Mouse (Mus musculus) left cerebral cortex, postnatal 10 days (tissue): ENCODE results near the gene Ccndbp1. TPM values are rescaled to one million over a fixed set of nuclear protein-coding genes. Genes with fewer than 3 reads are reported as not detected.
"Not testable (repeated sequence)": the region's sequence is repeated elsewhere in the genome, so short reads cannot be mapped to it uniquely, and the experiment has no call there.

Source experiments
- DNase-seq, 2 experiments: peaks; one replicate each; pipeline ENCODE4 v3.0.0; 2021 to 2022; ENCODE audit warnings: low spot score in 2 of 2, mixed read lengths in 1 of 2; ENCODE audit errors: extremely low spot score in 1 of 2
- intact Hi-C: fragments of 180-260 bp; cut with DNase I; formaldehyde crosslinking; loops from one replicate; pipeline ENCODE4 v1.15.1; 2025
- total RNA-seq, 2 experiments: library from RNA; stranded (reverse); gene quantifications; 2 replicates each; pipeline ENCODE4 v1.2.3; 2021

The Ccndbp1 gene
- total RNA-seq, 2 experiments from 2014 or later, result 57.1 to 59.1 TPM

DNA sequence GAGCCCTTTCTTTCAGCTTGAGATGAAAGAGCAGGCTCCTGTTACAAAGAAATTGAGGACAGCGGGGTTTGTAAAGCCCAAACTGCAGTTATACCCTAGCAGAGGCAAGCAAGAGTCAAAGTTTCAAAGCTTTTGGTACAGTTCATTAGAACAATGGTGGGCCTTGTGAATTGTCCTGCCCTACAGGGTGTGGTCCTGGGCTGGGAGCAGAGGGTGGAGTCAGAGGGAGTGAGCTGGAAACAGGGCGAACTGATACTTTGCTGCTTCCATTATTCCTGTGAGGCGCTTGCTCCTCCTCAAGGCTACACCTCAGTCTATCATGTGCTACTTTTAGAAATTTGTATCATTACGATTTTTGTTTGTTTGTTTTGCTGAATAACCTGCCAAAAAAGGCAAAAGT is 17.0 kb upstream of the Ccndbp1 start:
- DNase-seq, result no peak
- intact Hi-C loops, result no loop called here

DNA sequence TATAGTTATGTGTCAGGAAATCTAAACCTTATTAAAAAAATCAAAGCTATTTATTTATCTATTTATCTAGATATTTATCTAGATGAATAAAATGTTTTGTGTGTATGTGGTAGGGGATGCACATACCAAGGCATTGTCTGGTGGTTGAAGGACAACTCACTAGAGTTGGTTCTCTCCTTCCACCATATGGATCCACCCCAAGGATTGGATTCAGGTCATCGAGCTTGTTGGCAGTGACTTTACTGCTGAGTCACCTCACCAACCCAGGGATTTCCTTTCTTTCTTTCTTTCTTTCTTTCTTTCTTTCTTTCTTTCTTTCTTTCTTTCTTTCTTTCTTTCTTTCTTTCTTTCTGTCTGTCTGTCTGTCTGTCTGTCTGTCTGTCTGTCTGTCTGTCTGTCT is 11.6 kb upstream of the Ccndbp1 start:
- DNase-seq, intact Hi-C loops: not testable (repeated sequence)

- intact Hi-C loops, result no loop called here
- DNase-seq, result no peak
These were observed 9.3 kb upstream of the Ccndbp1 start for GRCm38 (mm10) chr2:120998863-120999262.

DNA sequence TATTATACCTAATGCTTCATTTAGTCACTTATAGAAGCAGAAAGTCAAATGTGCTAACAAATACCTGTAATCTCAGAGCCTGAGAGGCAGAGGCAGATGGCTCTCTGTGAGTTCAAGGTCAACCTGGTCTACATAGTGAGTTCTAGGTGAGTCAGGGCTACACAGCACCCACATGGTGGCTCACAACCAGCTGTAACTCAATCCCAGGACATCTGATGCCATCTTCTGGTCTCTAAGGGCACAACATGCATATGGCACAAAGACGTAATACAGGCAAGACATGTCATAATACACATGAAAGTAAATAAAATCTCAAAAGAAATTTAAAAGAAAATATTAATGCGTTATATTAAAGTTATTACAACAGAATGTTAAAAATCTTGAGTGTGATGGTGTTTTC is 4.6 kb upstream of the Ccndbp1 start:
- intact Hi-C loops, result no loop called here
- no peak for DNase-seq

DNA sequence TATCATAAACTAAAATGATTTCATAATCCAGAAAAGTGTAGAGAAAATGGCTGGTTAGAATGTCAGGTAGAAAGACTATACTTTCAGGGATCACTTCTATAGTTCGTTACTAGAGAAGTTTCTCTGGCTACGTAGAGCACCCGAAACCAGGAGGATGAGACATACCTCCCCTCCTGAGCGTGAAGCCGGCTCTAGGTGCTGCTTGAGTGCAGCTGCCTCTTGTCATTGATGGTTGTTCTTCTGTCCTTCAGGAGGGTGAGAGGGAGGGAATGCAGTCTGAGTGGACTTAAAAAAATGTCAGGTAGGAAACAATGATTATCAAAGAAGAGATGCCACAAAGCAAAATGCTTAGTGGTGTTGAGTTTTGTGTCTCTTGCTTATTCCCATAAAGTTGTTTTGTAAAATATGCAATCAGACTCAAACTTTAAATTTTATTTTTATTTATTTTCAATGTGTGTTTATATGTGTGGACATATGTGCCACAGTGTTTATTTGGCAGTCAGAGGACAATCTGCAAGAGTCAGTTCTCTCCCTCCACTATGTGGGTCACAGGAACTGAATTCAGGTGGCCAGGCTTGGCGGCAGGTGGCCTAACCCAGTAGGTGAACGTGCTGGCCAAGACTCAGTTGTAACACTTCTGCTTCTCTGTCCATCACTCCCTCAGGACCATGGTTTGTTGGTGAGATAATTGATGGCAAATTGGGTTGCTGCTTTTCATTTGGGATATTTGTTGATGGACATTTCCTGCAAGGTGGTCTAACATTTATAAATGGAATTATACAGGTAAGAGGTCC is 4.0 kb upstream of the Ccndbp1 start:
- intact Hi-C loops, result no loop called here
- no peak for DNase-seq

- no peak for DNase-seq
- intact Hi-C loops, result no loop called here
These were observed 1.2 kb upstream of the Ccndbp1 start for GRCm38 (mm10) chr2:121006986-121007385.

DNA sequence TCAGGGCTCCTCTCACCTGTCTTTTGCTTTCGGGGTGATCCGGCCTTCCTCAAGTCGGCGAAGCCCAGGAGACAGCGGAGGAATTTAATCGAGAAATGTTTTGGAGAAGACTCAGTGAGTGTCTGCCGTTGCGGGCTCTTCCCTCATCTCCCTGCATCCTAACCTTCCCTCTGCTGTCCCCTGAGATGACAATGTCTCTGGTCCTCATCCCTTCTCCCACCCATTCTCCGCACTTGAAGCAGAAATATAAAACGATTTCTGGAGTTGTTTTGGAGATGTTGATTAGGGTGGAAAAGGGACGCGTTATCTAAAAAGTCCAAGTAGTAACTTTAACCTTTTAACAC is 433 bp downstream of the Ccndbp1 start:
- intact Hi-C loops, result no loop called here
- no peak for DNase-seq

- DNase-seq, result no peak
- intact Hi-C loops, result no loop called here
These were observed 971 bp downstream of the Ccndbp1 start for GRCm38 (mm10) chr2:121009071-121009677.

GRCm38 (mm10) chr2:121012676-121013075 is 4.5 kb downstream of the Ccndbp1 start:
- no peak for DNase-seq
- intact Hi-C loops, result no loop called here

DNA sequence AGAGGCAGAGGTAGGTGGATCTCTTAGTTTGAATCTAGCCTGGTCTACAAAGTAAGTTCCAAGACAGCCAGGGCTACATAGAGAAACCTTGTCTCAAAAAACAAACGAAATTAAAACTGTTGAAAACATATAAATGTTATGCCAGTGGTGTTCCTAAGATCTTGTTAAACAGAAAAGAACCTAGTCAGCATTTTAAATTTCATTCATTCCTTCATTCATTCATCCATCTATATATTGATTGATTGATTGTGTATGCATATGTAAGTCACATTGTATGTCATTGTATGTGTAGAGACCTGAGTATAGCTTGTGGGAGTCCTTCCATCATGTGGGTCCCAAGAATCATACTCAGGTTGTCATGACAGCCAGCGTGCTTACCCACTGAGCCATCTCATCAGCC is 7.3 kb downstream of the Ccndbp1 start:
- intact Hi-C loops, result no loop called here
- no peak for DNase-seq

DNA sequence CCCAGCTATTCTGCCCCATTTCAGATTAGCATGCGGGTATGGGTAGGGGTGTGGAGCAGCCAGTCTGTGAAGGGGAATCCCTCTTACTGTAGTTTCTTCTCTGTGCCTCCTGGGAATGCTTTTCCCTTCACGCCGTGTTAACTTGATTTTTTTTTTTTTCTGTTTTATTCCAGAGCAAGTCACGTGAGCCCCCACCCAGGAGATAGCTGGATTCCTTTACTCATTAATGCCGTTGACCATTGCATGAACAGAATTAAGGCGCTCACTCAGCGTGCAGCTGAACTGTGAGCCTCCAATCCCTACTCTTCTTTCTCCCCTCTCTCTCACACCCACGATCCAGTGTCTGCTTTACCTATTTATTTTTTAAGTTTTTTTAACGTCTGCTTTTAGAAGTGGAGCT is 8.0 kb downstream of the Ccndbp1 start:
- DNase-seq, result no peak
- intact Hi-C loops, result no loop called here

- DNase-seq, result no peak
- intact Hi-C loops, result no loop called here
These were observed 8.9 kb downstream of the Ccndbp1 start for GRCm38 (mm10) chr2:121017151-121017550.

DNA sequence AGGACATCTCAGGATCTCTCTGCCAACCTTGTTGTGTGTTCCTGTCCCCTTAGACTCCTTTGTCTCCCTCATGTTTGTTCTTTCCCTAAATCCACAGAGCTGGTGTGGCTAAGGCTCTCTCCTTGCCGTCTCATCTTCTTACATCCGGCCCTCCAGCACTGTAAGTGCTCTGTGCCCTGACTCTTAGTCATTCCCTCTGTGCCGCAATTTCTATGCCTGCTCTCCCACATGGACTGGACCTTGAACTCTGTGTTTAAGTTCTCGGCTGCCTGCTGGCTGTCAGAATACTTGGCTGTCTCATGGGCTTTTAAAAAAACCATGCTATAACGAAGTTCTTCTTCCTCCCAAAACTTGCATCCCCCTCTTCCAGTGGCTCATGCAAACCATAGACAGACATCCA is 14.7 kb downstream of the Ccndbp1 start:
- intact Hi-C loops, result no loop called here
- DNase-seq, result no peak

DNA sequence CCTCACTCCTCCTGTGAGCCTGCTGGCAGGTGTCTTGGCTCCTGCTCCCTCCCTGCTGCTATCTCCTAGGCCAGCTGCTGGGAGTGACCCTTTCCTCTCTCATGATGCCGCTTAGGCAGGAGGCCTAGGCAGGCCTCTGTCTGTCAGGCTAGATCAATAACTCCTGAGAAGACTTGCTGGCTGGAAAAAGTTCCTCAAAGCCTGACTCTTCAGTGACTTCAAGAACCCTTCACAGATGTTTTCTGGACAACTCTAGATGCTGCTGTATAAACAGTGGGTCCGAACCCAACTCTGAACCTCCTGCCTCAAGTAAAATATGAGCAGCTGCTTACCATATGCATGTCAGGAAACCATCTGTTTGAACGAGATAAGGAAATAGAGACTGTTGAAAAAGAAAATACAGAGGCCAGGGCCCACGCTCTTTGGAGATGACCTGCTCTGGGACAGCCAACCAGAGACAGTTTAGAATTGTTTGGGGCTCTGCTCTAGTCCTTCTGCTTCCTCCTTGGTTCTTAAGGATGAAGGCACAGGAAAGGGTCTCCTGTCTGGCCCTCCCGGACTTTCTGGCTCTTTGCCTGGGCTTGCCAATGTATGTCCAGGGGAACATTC is 28.6 kb downstream of the Ccndbp1 start, which contains the start of gene Epb42:
Gene Epb42 (minus strand): TSS at position 340 of the 609 bp plus-strand sequence.
- DNase-seq, result no peak
- intact Hi-C loops, result no loop called here

- intact Hi-C loops, DNase-seq: not testable (repeated sequence)
These were observed 30.6 kb downstream of the Ccndbp1 start for GRCm38 (mm10) chr2:121038851-121039250.

GRCm38 (mm10) chr2:121039382-121039781 is 31.2 kb downstream of the Ccndbp1 start:
- DNase-seq, result no peak
- intact Hi-C loops, result no loop called here

DNA sequence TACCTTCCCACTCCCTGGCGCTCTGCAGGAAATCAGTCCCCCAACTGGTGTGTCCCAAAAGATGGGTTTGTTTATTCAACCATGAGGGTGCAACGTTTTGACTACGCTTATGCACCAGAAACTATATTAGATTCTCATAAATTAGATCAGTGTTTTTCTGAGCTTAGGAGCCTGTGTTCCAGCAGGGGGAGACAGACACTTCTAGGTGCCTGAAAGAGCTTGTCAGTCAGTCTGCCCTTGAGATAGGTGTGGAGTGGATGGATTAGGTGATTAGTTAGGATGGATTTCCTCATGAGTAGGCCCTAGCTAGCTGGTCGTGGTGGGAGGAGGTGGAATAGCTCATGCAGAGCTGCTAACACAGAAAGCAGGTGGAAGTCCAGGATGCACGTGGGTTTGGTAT is 32.9 kb downstream of the Ccndbp1 start:
- intact Hi-C loops, result loop anchor here (2.0 to 5.0 kb wide), 2 partner anchors 62 to 81 kb away; no protein-coding TSS in a partner anchor
- DNase-seq, result peak; percentile 12 to 26

- intact Hi-C loops, result no loop called here
- no peak for DNase-seq
These were observed 37.5 kb downstream of the Ccndbp1 start for GRCm38 (mm10) chr2:121045653-121046052.

GRCm38 (mm10) chr2:121052176-121052575 is 44.0 kb downstream of the Ccndbp1 start:
- intact Hi-C loops, result no loop called here
- DNase-seq, result no peak

- no peak for DNase-seq
- intact Hi-C loops, result no loop called here
These were observed 45.9 kb downstream of the Ccndbp1 start for GRCm38 (mm10) chr2:121054060-121054459.
